In genomic region chr7:99547584-99548487, GRCm38 (mm10) we compare ENCODE assay signal across 7 mouse cellular contexts. TPM values are rescaled to one million over a fixed set of nuclear protein-coding genes. Genes with fewer than 3 reads are reported as not detected.
DNase-seq lines count a peak whose midpoint lies in the region; ATAC-seq and TF ChIP-seq lines count a peak whose summit lies in the region.

No protein-coding gene starts in this region.

- H3K4me1 ChIP-seq in hindbrain, postnatal 0 days (ENCODE audit: insufficient read depth, low read length), result no peaks in the 10 kb centered on the region
- peaks cover 49% of the 10 kb centered on the region for H3K4me1 ChIP-seq in hindbrain, embryonic 10.5 days (replicated peaks)
- peaks cover 30% of the 10 kb centered on the region for H3K4me1 ChIP-seq in stomach, embryonic 15.5 days
- peaks cover 13% of the 10 kb centered on the region for H3K4me1 ChIP-seq in stomach, postnatal 0 days (replicated peaks; ENCODE audit: control insufficient read depth, insufficient read depth)

- no peaks in the 10 kb centered on the region for H3K9me3 ChIP-seq in hindbrain, postnatal 0 days (ENCODE audit: low read length)
- H3K9me3 ChIP-seq in hindbrain, embryonic 10.5 days, result no peaks in the 10 kb centered on the region
- H3K9me3 ChIP-seq in stomach, embryonic 15.5 days, result no peaks in the 10 kb centered on the region
- no peaks in the 10 kb centered on the region for H3K9me3 ChIP-seq in stomach, postnatal 0 days (ENCODE audit: control insufficient read depth, low read length)

- no peak for ATAC-seq in hindbrain, postnatal 0 days
- ATAC-seq in stomach, embryonic 15.5 days (ENCODE audit: insufficient read depth, low FRiP score, low read depth), result no peak
- ATAC-seq in stomach, postnatal 0 days (ENCODE audit: low FRiP score, low TSS enrichment), result no peak

- 0 out of 2 replicates have a peak overlapping the region, but pooled peaks have one; percentile 20 for H3K27ac ChIP-seq in hindbrain, postnatal 0 days
- H3K27ac ChIP-seq in hindbrain, embryonic 10.5 days, result no peak overlapping the region
- peak overlapping the region; percentile 54; the same call in 1 of the 2 replicates for H3K27ac ChIP-seq in stomach, embryonic 15.5 days
- H3K27ac ChIP-seq in stomach, postnatal 0 days (replicated peaks), result no peak overlapping the region

- H3K27me3 ChIP-seq in hindbrain, postnatal 0 days (ENCODE audit: insufficient read depth, low read length), result no peaks in the 10 kb centered on the region
- H3K27me3 ChIP-seq in hindbrain, embryonic 10.5 days (ENCODE audit: insufficient read depth, poor library complexity, severe bottlenecking), result no peaks in the 10 kb centered on the region
- H3K27me3 ChIP-seq in stomach, embryonic 15.5 days (replicated peaks), result no peaks in the 10 kb centered on the region
- no peaks in the 10 kb centered on the region for H3K27me3 ChIP-seq in stomach, postnatal 0 days (ENCODE audit: control insufficient read depth, insufficient read depth, low read length)

- no peak overlapping the region for H3K4me2 ChIP-seq in hindbrain, postnatal 0 days (ENCODE audit: low read depth, low read length)
- H3K4me2 ChIP-seq in stomach, embryonic 15.5 days, result no peak overlapping the region
- H3K4me2 ChIP-seq in stomach, postnatal 0 days (replicated peaks; ENCODE audit: low read depth), result no peak overlapping the region

- WGBS in hindbrain, postnatal 0 days, result 50% methylated on average over 11 of the region's 11 CpGs
- 36% methylated on average over 10 of the region's 11 CpGs for WGBS in hindbrain, embryonic 10.5 days
- WGBS in stomach, embryonic 15.5 days, result 46% methylated on average over 10 of the region's 11 CpGs
- 50% methylated on average over 10 of the region's 11 CpGs for WGBS in stomach, postnatal 0 days

- DNase-seq in hindbrain, postnatal 0 days (ENCODE audit: low spot score), result no peak
- DNase-seq in hindbrain, embryonic 10.5 days (ENCODE audit: low spot score), result no peak
- DNase-seq in stomach, postnatal 0 days (ENCODE audit: low spot score), result no peak
- DNase-seq in kidney, postnatal 14 days, result peak; percentile 65
- DNase-seq in yolk sac, embryonic 10.5 days (ENCODE audit: low spot score), result peak; percentile 40
- no peak for DNase-seq in right cerebral cortex, adult 18-20 months

- no peaks in the 10 kb centered on the region; the same call in 1 of the 2 replicates for H3K36me3 ChIP-seq in hindbrain, postnatal 0 days (ENCODE audit: insufficient read depth, low read length)
- peaks cover 56% of the 10 kb centered on the region for H3K36me3 ChIP-seq in hindbrain, embryonic 10.5 days
- H3K36me3 ChIP-seq in stomach, embryonic 15.5 days, result no peaks in the 10 kb centered on the region
- no peaks in the 10 kb centered on the region for H3K36me3 ChIP-seq in stomach, postnatal 0 days (ENCODE audit: control insufficient read depth, insufficient read depth, low read length)

- no peak for TF ChIP-seq EP300 in stomach, postnatal 0 days (optimal IDR thresholded peaks at IDR 0.05)

- no peak overlapping the region for H3K9ac ChIP-seq in hindbrain, postnatal 0 days (replicated peaks; ENCODE audit: low read length)
- H3K9ac ChIP-seq in stomach, embryonic 15.5 days, result no peak overlapping the region
- no peak overlapping the region for H3K9ac ChIP-seq in stomach, postnatal 0 days (ENCODE audit: low read length)

- no peak overlapping the region for H3K4me3 ChIP-seq in hindbrain, postnatal 0 days (ENCODE audit: low read length)
- H3K4me3 ChIP-seq in hindbrain, embryonic 10.5 days, result no peak overlapping the region
- no peak overlapping the region for H3K4me3 ChIP-seq in stomach, embryonic 15.5 days (replicated peaks)
- no peak overlapping the region for H3K4me3 ChIP-seq in stomach, postnatal 0 days (ENCODE audit: low read depth, low read length)

- no peak for TF ChIP-seq CTCF in hindbrain, postnatal 0 days (IDR thresholded peaks at IDR 0.05; ENCODE audit: low read depth)
- TF ChIP-seq CTCF in stomach, postnatal 0 days (IDR thresholded peaks at IDR 0.05; ENCODE audit: low read depth), result no peak

RNA-seq across cellular contexts. Expression of gene Arrb1, which starts 12.6 kb away (rescaled TPM):
- 106 and 113 TPM in 2 replicates for total RNA-seq in hindbrain, postnatal 0 days (2014; rRNA removed)
- polyA plus RNA-seq in hindbrain, postnatal 0 days (2015; fragmentation: Nextera tagmentation; extraction: Ambion mirVana), result 13.5 and 13.7 TPM in 2 replicates
- polyA plus RNA-seq in hindbrain, embryonic 10.5 days (2016; fragmentation: Nextera tagmentation; extraction: Ambion mirVana), result 14.6 and 15.0 TPM in 2 replicates
- polyA plus RNA-seq in stomach, embryonic 15.5 days (2015; fragmentation: Nextera tagmentation; extraction: Ambion mirVana), result 11.4 and 13.5 TPM in 2 replicates
- polyA plus RNA-seq in stomach, postnatal 0 days (2015; fragmentation: Nextera tagmentation; extraction: Ambion mirVana), result 3.6 and 4.4 TPM in 2 replicates

Comparison
In these comparisons a context has a peak if more than half of its experiments do, and no peak if none do; other contexts are left out.
1. H3K27ac ChIP-seq: peak in hindbrain, postnatal 0 days (single experiment) and stomach, embryonic 15.5 days (single experiment); none in hindbrain, embryonic 10.5 days (single experiment) and stomach, postnatal 0 days (single experiment).
2. DNase-seq: peak in kidney, postnatal 14 days (single experiment) and yolk sac, embryonic 10.5 days (single experiment); none in hindbrain, postnatal 0 days (single experiment), hindbrain, embryonic 10.5 days (single experiment), stomach, postnatal 0 days (single experiment) and right cerebral cortex, adult 18-20 months (single experiment).